Mouse (Mus musculus) stomach, postnatal 0 days (tissue): ENCODE measurements around the gene R3hdm1. TPM values are rescaled to one million over a fixed set of nuclear protein-coding genes. Genes with fewer than 3 reads are reported as not detected.

Experiments used
- ATAC-seq: fragments of 200-750 bp; cut with Nextera tagmentation; 2 replicates; pipeline ENCODE4 v1.8.0; 2017; ENCODE audit not compliant: low FRiP score, low TSS enrichment
- DNase-seq: peaks from one replicate; pipeline ENCODE4 v3.0.0-alpha.2; 2016; ENCODE audit warnings: low spot score
- H3K27ac ChIP-seq: fragments of 300-500 bp; sonication (generic); replicated peaks from 2 replicates; pipeline ENCODE4 v1.5.1; 2014; ENCODE audit warnings: mild to moderate bottlenecking, control low read depth
- H3K27me3 ChIP-seq: fragments of 300-500 bp; sonication (generic); 2 replicates; pipeline ENCODE4 v1.6.1; 2014; ENCODE audit warnings: low read length; ENCODE audit not compliant: control insufficient read depth, insufficient read depth
- H3K36me3 ChIP-seq: fragments of 300-500 bp; sonication (generic); 2 replicates; pipeline ENCODE4 v1.6.1; 2014; ENCODE audit warnings: low read length, mixed read lengths; ENCODE audit not compliant: control insufficient read depth, insufficient read depth
- H3K4me1 ChIP-seq: fragments of 300-500 bp; sonication (generic); replicated peaks from 2 replicates; pipeline ENCODE4 v1.6.1; 2014; ENCODE audit warnings: antibody characterized with exemption; ENCODE audit not compliant: control insufficient read depth, insufficient read depth
- H3K4me2 ChIP-seq: fragments of 300-500 bp; sonication (generic); replicated peaks from 2 replicates; pipeline ENCODE4 v1.6.1; 2014; ENCODE audit warnings: low read depth, mild to moderate bottlenecking, control low read depth, moderate library complexity
- H3K4me3 ChIP-seq: fragments of 300-500 bp; sonication (generic); 2 replicates; pipeline ENCODE4 v1.5.1; 2014; ENCODE audit warnings: low read depth, low read length, control low read depth
- H3K9ac ChIP-seq: fragments of 300-500 bp; sonication (generic); 2 replicates; pipeline ENCODE4 v1.6.1; 2014; ENCODE audit warnings: mild to moderate bottlenecking, low read length, control low read depth, mixed read lengths
- H3K9me3 ChIP-seq: fragments of 300-500 bp; sonication (generic); 2 replicates; pipeline ENCODE4 v1.6.1; 2016; ENCODE audit warnings: low read length; ENCODE audit not compliant: control insufficient read depth
- CTCF ChIP-seq: IDR thresholded peaks from 2 replicates; pipeline ENCODE4 v1.5.1; 2016; ENCODE audit warnings: antibody characterized with exemption, low read depth, mild to moderate bottlenecking, moderate library complexity
- EP300 ChIP-seq: optimal IDR thresholded peaks from 2 replicates; pipeline ENCODE3; 2016; ENCODE audit warnings: antibody characterized with exemption
- WGBS: fragments of 180-500 bp; shearing (Covaris S2); extraction: QIAGEN DNeasy Blood & Tissue Kit; methylation state at CpG from one replicate; pipeline ENCODE4 v1.1.7; 2014; 5-methylcytosine and 5-hydroxymethylcytosine counted together
- polyA plus RNA-seq: library from polyadenylated mRNA; unstranded; fragments of >200 nt; fragmentation: Nextera tagmentation; extraction: Ambion mirVana; gene quantifications from 2 replicates; pipeline ENCODE4 v1.2.1, GENCODE M21; 2015

R3hdm1 gene
- polyA plus RNA-seq, 1 experiment from 2014 or later, result 29.6 TPM

- Histone ChIP-seq H3K4me3 (no peak overlapping the region), H3K4me2 (no peak overlapping the region), H3K9ac (no peak overlapping the region), H3K27ac (no peak overlapping the region), H3K36me3 (no peaks in the 10 kb centered on the region), H3K27me3 (no peaks in the 10 kb centered on the region), H3K9me3 (no peaks in the 10 kb centered on the region), H3K4me1 (no peaks in the 10 kb centered on the region)
- ATAC-seq (no peak), DNase-seq (no peak)
- WGBS, result 81% methylated on average over 1 of the region's 1 CpGs
- TF ChIP-seq CTCF, result no peak
- TF ChIP-seq EP300, result no peak
Observed at GRCm38 (mm10) chr1:128166956-128167355, 63.9 kb downstream of the R3hdm1 start.

GRCm38 (mm10) chr1:128170104-128170503 lies 67.0 kb downstream of the R3hdm1 start:
- ATAC-seq, result no peak
- no peaks in the 10 kb centered on the region for H3K9me3 ChIP-seq
- TF ChIP-seq CTCF (no peak), EP300 (no peak)

GRCm38 (mm10) chr1:128191426-128191825 lies 88.3 kb downstream of the R3hdm1 start:
- whole genome bisulfite sequencing, result 65% methylated on average over 2 of the region's 2 CpGs
- H3K9me3 ChIP-seq, result no peaks in the 10 kb centered on the region
- DNase-seq (no peak), ATAC-seq (no peak)
- H3K4me2 ChIP-seq, result no peak overlapping the region
- no peaks in the 10 kb centered on the region for H3K4me1 ChIP-seq
- H3K9ac ChIP-seq, result no peak overlapping the region
- TF ChIP-seq CTCF (no peak), EP300 (no peak)
- no peak overlapping the region for H3K4me3 ChIP-seq
- no peaks in the 10 kb centered on the region for H3K27me3 ChIP-seq
- H3K27ac ChIP-seq, result no peak overlapping the region
- peaks cover 8% of the 10 kb centered on the region for H3K36me3 ChIP-seq

More at GRCm38 (mm10) chr1:128170104-128170503, 67.0 kb downstream of the R3hdm1 start:
- no peak overlapping the region for H3K4me2 ChIP-seq
- no peaks in the 10 kb centered on the region for H3K27me3 ChIP-seq
- no peak overlapping the region for H3K9ac ChIP-seq
- H3K27ac ChIP-seq, result no peak overlapping the region
- no peaks in the 10 kb centered on the region for H3K36me3 ChIP-seq
- DNase-seq, result no peak
- no peak overlapping the region for H3K4me3 ChIP-seq
- H3K4me1 ChIP-seq, result no peaks in the 10 kb centered on the region

- no peak overlapping the region for H3K9ac ChIP-seq
Observed at GRCm38 (mm10) chr1:128192369-128192768, 89.3 kb downstream of the R3hdm1 start.

GRCm38 (mm10) chr1:128194011-128194410 lies 90.9 kb downstream of the R3hdm1 start:
- no peak for ATAC-seq
- TF ChIP-seq CTCF, result no peak
- 45% methylated on average over 2 of the region's 2 CpGs for WGBS

More at GRCm38 (mm10) chr1:128192369-128192768, 89.3 kb downstream of the R3hdm1 start:
- no peaks in the 10 kb centered on the region for H3K27me3 ChIP-seq
- no peaks in the 10 kb centered on the region for H3K4me1 ChIP-seq
- 57% methylated on average over 7 of the region's 7 CpGs for WGBS
- no peak for ATAC-seq
- H3K27ac ChIP-seq, result no peak overlapping the region
- peaks cover 7% of the 10 kb centered on the region; the same call in 1 of the 2 replicates for H3K36me3 ChIP-seq
- TF ChIP-seq EP300 (no peak), CTCF (no peak)
- H3K4me3 ChIP-seq, result no peak overlapping the region
- no peak overlapping the region for H3K4me2 ChIP-seq
- DNase-seq, result no peak
- H3K9me3 ChIP-seq, result no peaks in the 10 kb centered on the region

GRCm38 (mm10) chr1:128197353-128197752 lies 94.3 kb downstream of the R3hdm1 start:
- DNase-seq (no peak), ATAC-seq (no peak)
- Histone ChIP-seq H3K4me2 (no peak overlapping the region), H3K36me3 (peaks cover 7% of the 10 kb centered on the region; the same call in 1 of the 2 replicates), H3K9ac (no peak overlapping the region), H3K4me3 (no peak overlapping the region), H3K27me3 (no peaks in the 10 kb centered on the region), H3K4me1 (no peaks in the 10 kb centered on the region), H3K27ac (no peak overlapping the region), H3K9me3 (no peaks in the 10 kb centered on the region)
- TF ChIP-seq EP300, result no peak
- no peak for TF ChIP-seq CTCF
- WGBS, result 90% methylated on average over 1 of the region's 1 CpGs

More at GRCm38 (mm10) chr1:128194011-128194410, 90.9 kb downstream of the R3hdm1 start:
- no peaks in the 10 kb centered on the region for H3K27me3 ChIP-seq
- no peaks in the 10 kb centered on the region for H3K9me3 ChIP-seq
- no peak overlapping the region for H3K9ac ChIP-seq
- H3K4me1 ChIP-seq, result no peaks in the 10 kb centered on the region
- no peak overlapping the region for H3K4me3 ChIP-seq
- H3K36me3 ChIP-seq, result peaks cover 7% of the 10 kb centered on the region; the same call in 1 of the 2 replicates
- H3K27ac ChIP-seq, result no peak overlapping the region
- no peak overlapping the region for H3K4me2 ChIP-seq
- DNase-seq, result no peak
